Mouse (Mus musculus) neutrophil, adult 5-6 weeks (primary cell): ENCODE results near the gene Bpnt1. TPM values are rescaled to one million over a fixed set of nuclear protein-coding genes. Genes with fewer than 3 reads are reported as not detected.

ENCODE experiments used
- ATAC-seq: fragments of 151-379, 151-347 bp; 2 replicates; pipeline ENCODE4 v1.8.0; 2017; ENCODE audit warnings: mild to moderate bottlenecking, moderate TSS enrichment; ENCODE audit not compliant: insufficient number of reproducible peaks, poor library complexity, low FRiP score, severe bottlenecking; ENCODE audit errors: extremely low read depth
- total RNA-seq: library from RNA; stranded (forward); fragments of 200-1000 nt; gene quantifications from 2 replicates; pipeline ENCODE4 v1.2.3, GENCODE M21; 2017

Bpnt1 gene
- total RNA-seq, 1 experiment from 2014 or later = 12.5 TPM

DNA sequence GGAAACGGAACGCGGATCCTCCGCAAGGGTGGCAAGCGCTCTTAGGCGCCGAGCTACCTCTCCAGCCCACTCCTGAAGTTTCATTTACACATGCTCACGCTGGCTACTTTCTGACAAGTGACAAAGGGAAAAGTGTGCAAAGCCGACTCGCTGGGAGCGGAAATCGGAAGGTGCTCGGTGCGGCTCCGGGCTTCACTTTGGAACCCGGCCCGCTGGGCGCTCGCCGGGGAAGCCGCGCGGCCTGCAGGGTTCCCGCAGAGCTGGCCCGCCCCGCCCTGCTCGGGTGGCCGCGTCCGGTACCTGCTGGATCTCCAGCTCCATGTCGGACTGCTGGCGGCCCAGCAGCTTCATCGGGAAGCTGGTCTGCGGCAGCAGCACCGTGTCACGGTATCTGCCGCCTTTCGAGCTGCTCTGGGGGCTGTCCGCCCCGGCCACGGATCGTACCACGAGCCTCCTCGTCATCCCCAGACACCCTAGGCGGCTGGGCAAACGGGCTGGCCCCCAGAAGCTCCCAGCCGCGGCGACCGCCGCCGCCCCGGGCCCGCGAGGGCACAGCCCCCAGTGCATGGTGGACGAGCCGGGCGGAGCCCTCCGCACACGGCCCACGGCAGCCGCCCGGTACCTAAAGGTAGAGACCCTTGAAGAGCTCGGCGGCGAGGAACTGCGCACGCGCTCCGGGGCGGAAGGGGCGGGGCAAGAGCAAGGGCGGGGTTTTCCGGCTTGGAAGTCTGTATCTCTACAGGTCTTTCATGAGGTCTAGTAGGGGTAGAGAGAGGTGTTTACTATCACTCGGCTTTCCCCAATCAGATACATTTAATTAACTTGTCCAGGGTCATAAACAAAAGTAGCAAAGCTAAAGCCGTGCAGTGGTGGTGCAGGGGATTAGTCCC, 3.0 kb upstream of the Bpnt1 start, which contains the start of gene Iars2:
Iars2 (minus strand) TSS at position 676 of the 890 bp plus-strand sequence.
- peak; percentile 55 for ATAC-seq

DNA sequence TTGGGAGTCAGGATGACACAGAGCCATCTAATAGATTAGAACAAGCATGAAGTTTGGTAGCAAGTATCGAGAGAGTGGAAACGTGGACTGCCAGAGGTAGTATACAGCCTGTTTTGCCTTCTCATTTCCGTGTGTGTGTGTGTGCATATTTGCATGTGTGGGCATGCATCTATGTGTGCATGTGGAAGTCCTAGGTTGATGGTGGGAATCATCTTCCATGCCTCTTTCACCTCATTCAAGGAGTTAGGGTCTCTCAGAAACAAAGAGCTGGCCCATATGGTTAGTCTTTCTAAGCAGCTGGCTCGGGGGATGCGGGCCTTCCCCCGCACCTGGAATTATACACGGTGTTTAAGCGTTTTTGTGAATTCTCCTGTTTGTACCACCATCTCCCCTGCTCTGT, 2.1 kb upstream of the Bpnt1 start:
- no peak for ATAC-seq

DNA sequence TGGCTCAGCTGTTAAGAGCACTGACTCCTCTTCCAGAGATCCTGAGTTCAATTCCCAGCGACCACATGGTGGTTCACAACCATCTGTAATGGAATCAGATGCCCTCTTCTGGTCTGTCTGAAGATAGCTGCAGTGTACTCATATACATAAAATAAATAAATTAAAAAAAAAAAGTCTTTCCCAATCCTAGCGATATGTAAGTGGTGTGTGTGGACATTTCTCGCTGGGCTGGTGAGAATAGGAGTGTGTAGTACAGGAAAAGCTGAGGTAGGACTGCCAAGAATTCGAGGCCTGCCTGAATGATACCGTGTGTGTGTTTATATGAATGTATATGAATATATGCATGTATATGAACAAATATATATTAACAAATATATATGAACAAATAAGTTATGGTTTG, 585 bp upstream of the Bpnt1 start:
- ATAC-seq = no peak

DNA sequence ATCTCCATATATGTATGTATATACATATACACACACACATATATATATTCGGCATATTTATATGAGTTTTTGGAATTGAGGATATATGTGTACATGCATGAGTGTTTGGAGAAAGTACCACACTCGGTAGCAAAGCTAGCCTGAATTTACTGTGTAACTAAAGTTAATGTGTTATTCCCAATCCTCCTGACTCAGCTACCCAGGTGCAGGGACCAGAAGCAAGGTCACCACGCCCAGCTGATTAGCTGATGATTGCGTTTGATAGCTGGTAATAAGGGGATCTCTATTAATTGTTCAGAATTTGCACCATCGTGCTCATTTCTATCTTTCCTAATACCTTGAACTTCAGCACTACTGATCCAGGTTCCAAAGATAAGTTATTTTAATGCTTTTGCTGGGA, 1.7 kb downstream of the Bpnt1 start:
- no peak for ATAC-seq

DNA sequence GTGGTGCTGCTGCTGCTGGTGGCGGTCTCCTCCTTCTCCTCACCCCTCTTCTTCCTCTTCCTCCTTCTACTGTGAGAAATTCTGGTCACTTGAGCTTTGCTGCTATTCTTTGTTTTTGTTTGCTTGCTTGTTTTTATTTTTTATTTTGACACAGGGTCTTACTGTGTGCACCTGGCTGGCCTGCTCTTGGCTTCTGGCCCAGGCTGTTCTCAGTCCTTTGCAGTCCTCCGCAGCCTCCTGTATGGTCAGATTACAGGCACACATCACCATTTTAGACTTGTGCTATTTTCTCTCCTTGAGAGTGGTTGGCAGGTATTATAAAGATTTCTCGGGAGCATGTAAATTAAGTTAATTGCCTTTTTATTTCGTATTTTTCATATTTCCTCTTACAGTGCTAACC, 2.2 kb downstream of the Bpnt1 start:
- ATAC-seq = no peak

DNA sequence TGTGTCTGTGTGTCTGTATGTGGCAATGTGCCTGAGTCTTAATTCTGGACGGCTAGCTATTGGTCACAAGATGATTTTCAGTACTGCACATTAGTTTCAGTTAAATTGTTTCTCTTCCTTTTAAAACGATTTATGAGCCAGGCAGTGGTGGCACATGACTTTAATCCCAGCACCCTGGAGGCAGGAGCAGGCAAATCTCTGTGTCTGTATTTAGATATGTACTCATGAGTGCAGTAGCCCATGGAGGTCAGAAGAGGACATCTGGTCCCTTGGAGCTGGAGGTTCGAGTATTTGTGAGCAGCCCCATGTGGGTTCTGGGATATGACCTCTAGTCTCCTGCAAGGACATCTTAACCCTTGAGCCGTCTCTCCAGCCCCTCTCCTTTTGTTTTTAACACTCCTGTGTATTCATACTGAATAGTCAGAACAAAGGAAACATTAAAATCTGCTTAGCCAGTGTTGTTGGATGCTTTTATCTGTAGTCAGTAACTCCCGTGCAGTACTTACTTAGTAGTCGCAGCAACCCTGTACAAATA, 3.3 kb downstream of the Bpnt1 start:
- no peak for ATAC-seq

DNA sequence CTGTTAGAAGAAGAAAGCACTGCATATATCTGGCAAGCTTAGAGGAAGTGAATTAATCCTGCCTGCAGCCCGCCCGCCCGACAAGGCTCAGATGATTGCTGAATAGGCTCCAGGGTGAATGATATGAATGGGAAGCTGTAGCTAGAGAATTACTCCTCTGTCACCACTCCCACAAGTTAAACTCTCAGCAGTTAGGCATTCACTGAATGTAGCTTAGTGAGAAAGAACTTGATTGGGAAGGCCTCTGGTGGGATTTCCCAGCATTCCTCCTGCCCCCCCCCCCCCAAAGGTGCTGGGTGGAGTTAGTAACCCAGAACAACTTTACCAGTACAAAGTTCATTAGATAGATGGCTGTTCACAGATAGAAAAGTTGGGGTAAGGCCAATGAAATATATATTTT, 4.6 kb downstream of the Bpnt1 start:
- no peak for ATAC-seq

DNA sequence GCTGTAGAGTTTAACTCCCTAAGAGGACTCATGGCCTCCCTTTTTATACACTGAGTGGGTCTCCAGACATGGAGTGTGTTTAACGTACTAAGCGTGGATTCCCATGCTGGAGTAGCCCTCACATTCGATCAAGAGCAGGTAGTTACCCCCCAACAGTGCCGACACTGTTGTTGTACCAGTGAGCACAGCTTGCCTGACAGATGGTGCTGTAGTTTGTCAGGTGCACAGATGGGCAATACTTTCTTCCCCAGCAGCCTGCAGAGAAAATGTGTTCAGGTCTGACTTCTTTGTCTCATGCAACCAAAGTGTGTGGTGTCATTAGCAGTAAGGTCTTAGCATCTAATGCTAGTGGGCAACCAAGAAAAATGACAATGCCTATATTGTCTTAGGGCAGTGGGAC, 10.5 kb downstream of the Bpnt1 start:
- no peak for ATAC-seq

DNA sequence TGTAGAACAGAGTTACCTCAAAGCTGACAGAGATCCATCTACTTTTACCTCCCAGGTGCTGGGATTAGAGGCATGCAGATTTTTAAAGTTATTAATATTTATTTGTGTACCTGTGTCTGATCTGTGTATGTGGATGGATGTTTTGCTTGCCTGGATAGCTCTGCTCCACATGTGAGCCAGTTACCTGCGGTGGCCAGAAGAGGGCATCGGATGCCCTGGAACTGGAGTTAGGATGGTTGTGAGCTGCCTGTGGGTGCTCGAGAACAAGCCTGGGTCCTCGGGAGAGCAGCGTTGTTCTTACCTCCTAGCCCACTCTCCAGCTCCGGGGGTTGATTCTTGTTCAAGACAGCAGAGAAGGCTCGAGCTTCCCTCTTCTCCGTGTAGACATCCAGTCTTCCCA, 11.5 kb downstream of the Bpnt1 start:
- ATAC-seq = no peak

DNA sequence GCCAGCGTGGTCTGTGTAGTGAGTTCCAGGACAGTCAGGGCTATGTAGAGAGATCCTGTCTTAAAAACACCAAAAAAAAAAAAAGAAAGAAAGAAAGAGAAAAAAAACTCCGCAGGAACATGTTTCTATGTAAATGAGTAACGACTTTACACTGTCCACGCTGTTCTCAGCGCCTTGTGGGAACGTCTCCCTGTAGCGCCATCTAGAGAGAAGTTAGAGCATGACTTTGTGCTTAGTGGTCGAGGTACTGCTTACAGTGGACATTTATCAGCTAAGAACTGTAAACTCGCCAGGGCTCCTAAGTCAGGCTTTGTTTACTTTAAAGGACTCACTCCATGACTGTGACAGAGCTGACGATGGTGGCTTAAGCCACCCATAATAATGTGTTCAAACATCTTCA, 14.2 kb downstream of the Bpnt1 start:
- no peak for ATAC-seq

DNA sequence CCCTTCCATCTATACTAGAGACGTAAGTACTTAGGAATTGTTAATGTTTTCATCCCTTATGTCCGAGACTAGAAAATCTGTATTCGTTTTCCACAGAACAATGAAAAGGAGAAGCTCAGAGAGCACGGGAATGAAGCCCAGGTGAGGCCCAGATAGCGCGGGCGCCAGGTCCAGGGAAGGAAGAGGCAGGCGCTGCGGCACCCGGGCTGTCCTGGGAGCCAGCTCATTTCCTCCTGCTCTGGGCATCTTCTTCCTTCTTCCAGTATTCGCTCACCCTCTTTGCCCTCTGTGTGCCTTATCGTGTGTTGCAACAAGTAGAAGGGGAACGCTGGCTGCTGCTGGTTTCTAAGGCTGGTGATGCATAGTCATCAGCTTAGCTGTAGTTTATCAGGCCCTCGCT, 17.8 kb downstream of the Bpnt1 start:
- no peak for ATAC-seq

DNA sequence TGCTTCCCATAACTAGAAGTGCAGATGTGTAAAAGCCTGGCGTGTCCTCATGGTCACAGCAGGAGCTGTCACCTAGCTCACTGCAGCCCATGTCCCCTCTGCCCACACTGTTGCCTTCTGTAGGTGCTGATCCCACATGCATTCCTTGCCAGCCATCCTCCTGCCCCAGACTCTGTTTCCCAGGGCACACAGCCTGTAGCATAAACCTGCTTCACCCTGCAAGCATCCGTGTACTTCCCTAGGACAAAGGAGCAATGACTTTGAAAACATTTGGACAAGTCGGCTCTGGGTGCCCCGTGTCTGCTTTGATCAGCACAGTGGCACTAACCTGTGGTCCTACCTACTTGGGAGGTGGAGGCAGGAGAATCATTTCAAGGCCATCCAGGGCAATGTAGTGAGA, 18.7 kb downstream of the Bpnt1 start:
- no peak for ATAC-seq

DNA sequence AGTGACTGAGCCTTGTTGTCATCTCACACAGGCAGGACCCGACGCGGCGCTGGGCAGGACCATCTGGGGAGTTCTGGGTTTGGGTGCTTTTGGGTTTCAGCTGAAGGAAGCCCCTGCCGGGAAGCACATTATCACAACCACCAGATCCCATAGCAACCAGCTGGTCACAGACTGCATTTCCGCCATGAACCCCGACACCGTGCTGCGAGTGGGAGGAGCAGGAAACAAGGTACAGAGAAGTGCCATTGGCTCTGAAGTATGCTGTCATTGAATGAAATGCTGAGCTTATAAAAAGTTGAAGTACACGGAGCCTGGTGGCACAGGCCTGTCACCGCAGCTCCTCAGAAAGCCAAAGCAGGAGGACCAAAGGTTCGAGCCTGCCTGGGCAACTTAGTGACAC, 20.2 kb downstream of the Bpnt1 start:
- ATAC-seq = peak; percentile 47; the same call in 1 of the 2 replicates

DNA sequence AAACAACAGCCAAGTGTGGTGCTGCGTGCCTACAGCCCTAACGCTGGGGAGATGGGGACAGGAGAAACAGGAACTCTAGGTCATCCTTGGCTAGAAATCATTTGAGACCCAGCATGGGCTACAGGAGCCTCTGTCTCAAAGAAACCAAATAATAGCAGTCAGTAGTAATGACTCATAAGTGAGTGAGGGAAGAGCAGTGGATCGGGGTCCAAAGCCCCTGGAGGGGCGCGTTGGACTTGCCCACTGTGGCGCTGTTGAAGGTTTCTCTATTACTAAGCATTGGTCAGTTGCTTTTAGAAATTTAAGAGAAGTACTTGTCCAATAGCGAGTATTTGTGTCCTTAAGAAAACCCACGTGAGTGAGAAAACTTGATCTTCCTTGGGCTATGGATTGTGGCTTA, 21.4 kb downstream of the Bpnt1 start:
- ATAC-seq = no peak

DNA sequence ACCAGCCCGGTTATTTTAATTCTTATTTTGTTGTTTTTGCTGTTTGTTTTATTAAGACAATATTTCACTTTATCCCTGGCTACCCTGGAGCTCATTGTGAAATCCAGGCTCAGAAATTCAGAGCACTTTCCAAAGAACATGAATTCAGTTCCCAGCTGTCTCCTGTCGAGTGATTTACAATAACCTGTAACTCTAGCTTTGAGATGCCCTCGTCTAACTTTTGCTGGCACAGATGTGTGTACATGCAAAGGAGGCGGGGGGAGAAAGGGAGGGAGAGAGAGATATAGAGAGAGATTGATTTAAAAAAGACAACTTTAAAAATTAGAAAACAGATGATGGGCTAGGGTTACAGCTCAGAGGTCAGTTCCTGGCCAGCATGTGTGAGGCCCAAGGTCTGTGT, 22.8 kb downstream of the Bpnt1 start:
- no peak for ATAC-seq

DNA sequence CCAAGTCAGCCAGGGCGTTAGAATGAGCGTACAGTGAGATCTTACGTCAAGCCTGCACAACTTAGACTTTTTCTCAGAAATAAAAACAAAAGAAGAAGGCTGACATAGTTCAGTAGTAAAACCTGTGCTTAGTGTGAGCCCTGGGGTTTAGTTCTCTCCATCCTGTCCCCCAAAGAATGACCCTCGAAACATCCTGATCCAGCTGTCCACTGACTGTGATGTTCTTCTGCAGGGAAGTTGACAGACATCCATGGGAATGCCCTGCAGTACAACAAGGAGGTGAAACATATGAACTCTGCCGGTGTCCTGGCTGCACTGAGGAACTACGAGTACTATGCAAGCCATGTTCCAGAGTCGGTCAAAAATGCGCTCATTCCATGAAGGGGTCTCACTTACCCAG, 24.3 kb downstream of the Bpnt1 start:
- no peak for ATAC-seq

DNA sequence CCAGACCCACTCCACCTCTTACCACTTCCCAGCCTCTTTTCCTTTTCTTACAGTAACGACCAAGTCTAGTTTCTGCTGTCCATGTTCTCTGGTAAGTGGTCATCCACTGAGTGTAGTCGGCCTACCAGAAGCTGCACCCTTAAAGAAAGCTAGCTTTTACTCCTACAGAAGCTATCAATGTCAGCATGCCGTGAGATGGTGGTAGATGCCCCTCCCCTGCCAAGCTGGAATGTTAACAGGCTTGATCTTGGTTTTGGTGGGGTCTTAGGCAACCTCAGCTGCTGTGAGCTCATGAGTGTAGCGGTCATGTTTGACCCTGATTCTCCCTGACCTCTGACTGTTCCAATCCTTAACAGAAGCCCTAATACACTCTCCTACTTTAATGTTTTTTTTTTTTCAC, 26.3 kb downstream of the Bpnt1 start:
- no peak for ATAC-seq

DNA sequence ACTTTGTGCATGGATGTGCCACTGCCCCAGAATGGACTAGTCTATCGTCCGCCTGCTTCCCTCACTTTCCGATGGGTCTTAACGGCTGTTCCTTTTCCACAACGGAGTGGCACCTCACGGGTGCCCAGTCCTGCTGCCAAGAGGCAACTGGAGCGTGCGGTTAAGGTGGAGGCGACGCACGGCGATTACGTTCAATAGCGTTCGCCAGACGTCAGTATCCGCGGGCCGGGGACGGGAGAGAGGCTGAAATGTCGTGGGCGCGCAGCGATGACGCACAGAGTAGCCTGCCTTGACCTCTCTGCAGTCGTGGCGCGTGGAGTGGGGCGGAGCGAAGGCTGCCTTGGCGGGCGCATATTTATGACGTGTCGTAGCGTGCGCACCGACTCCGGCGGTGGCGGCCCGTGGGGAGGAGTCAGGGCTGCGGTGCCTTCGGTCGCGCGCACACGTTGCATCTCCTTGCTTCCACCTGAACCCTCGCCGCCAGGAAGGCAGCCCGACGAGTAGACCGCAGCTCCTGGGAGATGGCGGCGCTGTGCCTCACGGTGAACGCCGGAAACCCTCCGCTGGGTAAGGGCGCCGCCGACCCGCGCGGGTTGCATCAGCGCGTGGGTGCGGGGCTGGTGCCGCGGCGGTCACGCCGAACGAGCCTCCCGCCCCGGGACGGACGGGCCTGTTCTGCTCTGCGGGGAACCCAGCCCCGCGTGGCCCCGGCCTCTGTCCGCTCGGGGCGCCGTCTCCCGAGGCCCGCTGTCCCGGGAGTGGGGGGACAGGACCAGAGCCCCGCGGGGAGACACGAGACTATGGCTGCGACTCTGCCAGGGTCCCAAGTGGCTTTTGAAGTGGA, 30.9 kb downstream of the Bpnt1 start, which contains the start of gene Eprs:
Eprs (plus strand) TSS at position 368 of the 844 bp plus-strand sequence.
- peak; percentile 97 for ATAC-seq

DNA sequence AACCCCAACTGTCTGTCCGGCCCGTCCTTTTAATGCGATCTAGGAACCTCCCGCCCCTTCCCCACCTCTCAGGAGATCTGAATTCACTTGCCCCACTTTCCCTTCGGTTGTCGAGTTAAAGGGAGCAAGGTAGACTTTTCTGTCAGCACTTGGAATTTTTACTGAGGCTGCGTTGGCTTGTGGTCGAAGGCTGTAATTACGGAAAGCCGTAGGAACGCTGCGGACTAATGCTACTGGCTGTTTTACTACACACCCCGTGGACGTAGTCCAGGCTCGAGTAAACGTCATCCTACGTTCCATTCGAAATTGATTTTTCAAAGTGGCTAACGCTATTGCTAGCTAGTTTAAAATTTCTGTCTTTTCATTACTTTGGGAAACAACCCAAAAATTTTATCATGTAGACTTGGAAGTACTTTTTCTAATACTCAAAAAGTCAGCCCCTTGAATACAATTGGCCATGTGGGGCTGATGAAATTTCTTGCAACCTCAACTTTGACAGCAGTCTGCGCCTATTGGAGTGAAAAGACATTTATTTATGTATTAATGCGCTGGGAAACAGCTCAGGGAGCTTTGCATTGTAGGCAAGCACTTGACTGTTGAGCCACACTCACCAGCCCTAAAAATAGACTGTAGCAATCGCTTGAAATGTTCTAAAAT, 31.7 kb downstream of the Bpnt1 start:
- no peak for ATAC-seq
